Mouse (Mus musculus): ENCODE data around the gene Dusp9. TPM values are rescaled to one million over a fixed set of nuclear protein-coding genes. Genes with fewer than 3 reads are reported as not detected.

Gene Dusp9
- polyA plus RNA-seq, 1 experiment = 1.4 TPM

- H3K4me3 ChIP-seq (replicated peaks; ENCODE audit: extremely low read depth, low read depth, low read length) = no peak overlapping the region
- no peak for DNase-seq
- WGBS = 33% methylated on average over 19 of the region's 19 CpGs
- no peaks in the 10 kb centered on the region for H3K4me1 ChIP-seq (ENCODE audit: control insufficient read depth, insufficient read depth, low read length)
- TF ChIP-seq POLR2A (IDR thresholded peaks at IDR 0.05; ENCODE audit: borderline replicate concordance, extremely low read depth, low read depth, low read length) (no peak), CTCF (IDR thresholded peaks at IDR 0.05; ENCODE audit: insufficient read depth, low read length) (no peak)
These were observed 3.8 kb upstream of the Dusp9 start for GRCm38 (mm10) chrX:73635425-73635824.

- no peaks in the 10 kb centered on the region for H3K4me1 ChIP-seq (ENCODE audit: control insufficient read depth, insufficient read depth, low read length)
- no peak for DNase-seq
- no peak overlapping the region for H3K4me3 ChIP-seq (replicated peaks; ENCODE audit: extremely low read depth, low read depth, low read length)
- whole genome bisulfite sequencing = 25% methylated on average over 19 of the region's 19 CpGs
- no peak for TF ChIP-seq POLR2A (IDR thresholded peaks at IDR 0.05; ENCODE audit: borderline replicate concordance, extremely low read depth, low read depth, low read length)
- no peak for TF ChIP-seq CTCF (IDR thresholded peaks at IDR 0.05; ENCODE audit: insufficient read depth, low read length)
These were observed 1.8 kb upstream of the Dusp9 start for GRCm38 (mm10) chrX:73637415-73637814.

GRCm38 (mm10) chrX:73639901-73640469, 766 bp downstream of the Dusp9 start:
- TF ChIP-seq CTCF (IDR thresholded peaks at IDR 0.05; ENCODE audit: insufficient read depth, low read length) (no peak), POLR2A (IDR thresholded peaks at IDR 0.05; ENCODE audit: borderline replicate concordance, extremely low read depth, low read depth, low read length) (no peak)
- WGBS = 28% methylated on average over 41 of the region's 41 CpGs
- H3K4me3 ChIP-seq (replicated peaks; ENCODE audit: extremely low read depth, low read depth, low read length) = no peak overlapping the region

GRCm38 (mm10) chrX:73645121-73645520, 5.9 kb downstream of the Dusp9 start:
- Histone ChIP-seq H3K4me1 (ENCODE audit: control insufficient read depth, insufficient read depth, low read length) (no peaks in the 10 kb centered on the region), H3K4me3 (replicated peaks; ENCODE audit: extremely low read depth, low read depth, low read length) (no peak overlapping the region)
- no peak for TF ChIP-seq CTCF (IDR thresholded peaks at IDR 0.05; ENCODE audit: insufficient read depth, low read length)
- TF ChIP-seq POLR2A (IDR thresholded peaks at IDR 0.05; ENCODE audit: borderline replicate concordance, extremely low read depth, low read depth, low read length) = no peak
- 42% methylated on average over 4 of the region's 4 CpGs for WGBS
- DNase-seq = no peak

More at GRCm38 (mm10) chrX:73639901-73640469, 766 bp downstream of the Dusp9 start:
- DNase-seq = peak; percentile 7
- H3K4me1 ChIP-seq (ENCODE audit: control insufficient read depth, insufficient read depth, low read length) = no peaks in the 10 kb centered on the region

GRCm38 (mm10) chrX:73650869-73651268, 11.7 kb downstream of the Dusp9 start:
- TF ChIP-seq CTCF (IDR thresholded peaks at IDR 0.05; ENCODE audit: insufficient read depth, low read length) (no peak), POLR2A (IDR thresholded peaks at IDR 0.05; ENCODE audit: borderline replicate concordance, extremely low read depth, low read depth, low read length) (no peak)
- no peaks in the 10 kb centered on the region; the same call in none of the 2 replicates for H3K4me1 ChIP-seq (ENCODE audit: control insufficient read depth, insufficient read depth, low read length)
- no peak overlapping the region for H3K4me3 ChIP-seq (replicated peaks; ENCODE audit: extremely low read depth, low read depth, low read length)
- WGBS = 56% methylated on average over 3 of the region's 3 CpGs
- no peak for DNase-seq

GRCm38 (mm10) chrX:73653392-73653791, 14.2 kb downstream of the Dusp9 start:
- no peak overlapping the region for H3K4me3 ChIP-seq (replicated peaks; ENCODE audit: extremely low read depth, low read depth, low read length)
- TF ChIP-seq CTCF (IDR thresholded peaks at IDR 0.05; ENCODE audit: insufficient read depth, low read length) (no peak), POLR2A (IDR thresholded peaks at IDR 0.05; ENCODE audit: borderline replicate concordance, extremely low read depth, low read depth, low read length) (no peak)
- no peak for DNase-seq
- WGBS = 78% methylated on average over 6 of the region's 6 CpGs
- H3K4me1 ChIP-seq (ENCODE audit: control insufficient read depth, insufficient read depth, low read length) = no peaks in the 10 kb centered on the region; the same call in none of the 2 replicates

- Histone ChIP-seq H3K4me3 (replicated peaks; ENCODE audit: extremely low read depth, low read depth, low read length) (no peak overlapping the region), H3K4me1 (ENCODE audit: control insufficient read depth, insufficient read depth, low read length) (no peaks in the 10 kb centered on the region; the same call in none of the 2 replicates)
- WGBS = 23% methylated on average over 6 of the region's 6 CpGs
- TF ChIP-seq CTCF (IDR thresholded peaks at IDR 0.05; ENCODE audit: insufficient read depth, low read length) = peak; percentile 98
- TF ChIP-seq POLR2A (IDR thresholded peaks at IDR 0.05; ENCODE audit: borderline replicate concordance, extremely low read depth, low read depth, low read length) = no peak
- DNase-seq = peak; percentile 66
These were observed 15.0 kb downstream of the Dusp9 start for GRCm38 (mm10) chrX:73654177-73654576.

- 50% methylated on average over 3 of the region's 3 CpGs for WGBS
- DNase-seq = peak; percentile 28
- Histone ChIP-seq H3K4me3 (replicated peaks; ENCODE audit: extremely low read depth, low read depth, low read length) (no peak overlapping the region), H3K4me1 (ENCODE audit: control insufficient read depth, insufficient read depth, low read length) (no peaks in the 10 kb centered on the region; the same call in none of the 2 replicates)
- TF ChIP-seq POLR2A (IDR thresholded peaks at IDR 0.05; ENCODE audit: borderline replicate concordance, extremely low read depth, low read depth, low read length) = no peak
- TF ChIP-seq CTCF (IDR thresholded peaks at IDR 0.05; ENCODE audit: insufficient read depth, low read length) = peak; percentile 55
These were observed 16.3 kb downstream of the Dusp9 start for GRCm38 (mm10) chrX:73655529-73655928.

- WGBS = 58% methylated on average over 7 of the region's 7 CpGs
- TF ChIP-seq CTCF (IDR thresholded peaks at IDR 0.05; ENCODE audit: insufficient read depth, low read length) = no peak
- no peak for TF ChIP-seq POLR2A (IDR thresholded peaks at IDR 0.05; ENCODE audit: borderline replicate concordance, extremely low read depth, low read depth, low read length)
- no peak overlapping the region for H3K4me3 ChIP-seq (replicated peaks; ENCODE audit: extremely low read depth, low read depth, low read length)
- DNase-seq = no peak
- H3K4me1 ChIP-seq (ENCODE audit: control insufficient read depth, insufficient read depth, low read length) = no peaks in the 10 kb centered on the region; the same call in none of the 2 replicates
These were observed 19.2 kb downstream of the Dusp9 start for GRCm38 (mm10) chrX:73658391-73658790.

GRCm38 (mm10) chrX:73658936-73659574, 19.8 kb downstream of the Dusp9 start:
- 69% methylated on average over 13 of the region's 13 CpGs for WGBS
- Histone ChIP-seq H3K4me1 (ENCODE audit: control insufficient read depth, insufficient read depth, low read length) (no peaks in the 10 kb centered on the region; the same call in 1 of the 2 replicates), H3K4me3 (replicated peaks; ENCODE audit: extremely low read depth, low read depth, low read length) (no peak overlapping the region)
- TF ChIP-seq POLR2A (IDR thresholded peaks at IDR 0.05; ENCODE audit: borderline replicate concordance, extremely low read depth, low read depth, low read length) = no peak
- TF ChIP-seq CTCF (IDR thresholded peaks at IDR 0.05; ENCODE audit: insufficient read depth, low read length) = no peak
- no peak for DNase-seq

Measured in lung, adult 2 months (tissue).